Mouse (Mus musculus) telencephalon, adult 2 months (tissue): ENCODE data around the gene Adipoq.
"Not testable (repeated sequence)": the region's sequence is repeated elsewhere in the genome, so short reads cannot be mapped to it uniquely, and the experiment has no call there.

Experiments used
- DNase-seq: peaks from one replicate; pipeline ENCODE4 v3.0.0-alpha.2; 2011; ENCODE audit warnings: low read depth, low spot score

Adipoq gene

DNA sequence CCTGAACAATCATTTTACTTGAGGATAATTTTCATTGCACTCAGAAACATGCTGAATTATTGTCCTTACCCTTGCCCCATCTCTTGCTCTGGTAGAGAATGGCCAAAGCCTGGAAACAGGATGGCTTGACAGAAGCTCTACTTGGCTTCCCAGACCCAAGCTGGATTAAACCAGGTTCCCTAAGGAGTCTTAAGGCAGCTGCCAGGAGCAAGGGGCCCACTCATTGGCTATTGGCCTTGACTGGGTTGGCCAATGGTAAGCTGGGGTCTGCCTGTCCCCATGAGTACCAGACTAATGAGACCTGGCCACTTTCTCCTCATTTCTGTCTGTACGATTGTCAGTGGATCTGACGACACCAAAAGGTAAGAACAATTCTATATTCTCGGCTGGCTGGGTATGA lies at the start of gene Adipoq:
Adipoq (plus strand) TSS at position 257 of the 400 bp plus-strand sequence.
- DNase-seq: no peak

DNA sequence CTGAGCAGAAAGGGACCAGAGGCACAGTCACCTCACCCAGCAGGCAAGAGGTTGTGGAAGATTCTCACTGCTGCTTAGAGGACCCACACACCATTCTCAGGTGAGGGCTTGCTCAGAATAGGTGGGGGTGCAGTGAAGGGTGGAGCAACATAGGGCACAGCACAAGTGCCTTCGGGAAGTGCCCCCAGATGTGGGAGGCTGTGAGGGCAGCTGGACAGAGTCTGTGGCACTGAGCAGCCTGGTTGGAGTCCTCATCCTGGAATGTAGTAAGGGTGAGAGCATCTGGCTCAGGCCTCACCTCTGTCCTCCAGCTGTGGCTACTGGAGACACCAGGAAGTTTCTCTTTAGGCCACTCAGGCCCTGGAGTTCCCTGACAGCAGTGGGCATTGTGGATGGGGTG lies 49.5 kb upstream of the Adipoq start:
- not testable (repeated sequence) for DNase-seq

- peak; percentile 48 for DNase-seq
These were observed 48.8 kb upstream of the Adipoq start for GRCm38 (mm10) chr16:23097290-23098104.

- DNase-seq: not testable (repeated sequence)
These were observed 48.3 kb upstream of the Adipoq start for GRCm38 (mm10) chr16:23098105-23098452.

- DNase-seq: no peak
These were observed 46.7 kb upstream of the Adipoq start for GRCm38 (mm10) chr16:23099632-23100031.

GRCm38 (mm10) chr16:23100099-23100575 lies 46.2 kb upstream of the Adipoq start:
- DNase-seq: no peak

- DNase-seq: no peak
These were observed 45.7 kb upstream of the Adipoq start for GRCm38 (mm10) chr16:23100613-23101012.

DNA sequence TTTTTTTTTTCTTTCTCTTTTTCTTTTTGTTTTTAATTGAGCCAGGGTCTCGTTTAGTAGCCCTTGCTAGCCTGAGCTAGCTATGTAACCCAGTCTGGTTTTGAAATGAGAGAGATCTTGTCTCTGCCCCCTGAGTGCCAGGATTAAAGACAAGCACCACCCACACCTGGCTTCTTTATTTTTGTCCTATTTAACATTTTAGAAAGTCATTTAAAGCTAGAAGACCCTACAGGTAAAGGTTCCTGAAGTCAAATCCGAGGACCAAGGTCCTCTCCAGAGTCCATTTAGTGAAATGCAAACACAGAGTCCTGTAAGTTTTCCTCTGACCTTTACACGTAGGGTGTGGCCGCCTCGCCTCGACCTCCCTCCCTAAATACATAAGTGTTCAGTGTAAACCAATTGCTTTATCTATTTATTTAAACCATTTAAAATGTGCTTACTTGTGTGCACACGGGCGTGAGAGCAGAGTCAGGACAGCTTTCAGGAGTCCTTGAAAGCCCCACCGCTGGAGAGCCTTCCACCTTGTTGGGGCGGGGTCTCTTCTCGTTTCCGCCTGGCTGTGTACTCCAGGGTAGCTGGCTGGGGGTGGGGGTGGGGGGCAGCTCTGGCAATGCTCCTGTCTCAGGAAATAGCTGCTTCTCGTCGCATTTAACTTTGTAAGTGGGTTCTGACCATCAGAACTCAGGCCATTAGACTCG lies 43.8 kb upstream of the Adipoq start:
- no peak for DNase-seq

- no peak for DNase-seq
These were observed 43.1 kb upstream of the Adipoq start for GRCm38 (mm10) chr16:23103038-23103745.

DNA sequence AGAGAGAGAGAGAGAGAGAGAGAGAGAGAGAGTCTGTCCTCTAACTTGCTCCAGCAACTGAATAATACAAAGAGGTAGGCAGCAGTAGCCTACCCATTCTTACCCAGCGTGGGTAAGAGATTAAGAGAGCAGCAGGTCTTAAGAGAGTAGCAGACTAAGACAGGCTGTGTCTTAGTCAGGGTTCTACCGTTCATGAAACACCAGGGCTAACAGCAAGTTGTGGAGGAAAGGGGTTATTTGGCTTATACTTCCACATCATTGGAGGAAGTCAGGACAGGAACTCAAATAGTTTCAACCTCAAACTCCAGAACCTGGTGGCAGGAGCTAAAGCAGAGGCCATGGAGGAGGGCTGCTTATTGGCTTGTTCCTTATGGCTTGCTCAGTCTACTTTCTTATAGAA lies 42.5 kb upstream of the Adipoq start:
- DNase-seq: no peak

GRCm38 (mm10) chr16:23106121-23106520 lies 40.2 kb upstream of the Adipoq start:
- no peak for DNase-seq

DNA sequence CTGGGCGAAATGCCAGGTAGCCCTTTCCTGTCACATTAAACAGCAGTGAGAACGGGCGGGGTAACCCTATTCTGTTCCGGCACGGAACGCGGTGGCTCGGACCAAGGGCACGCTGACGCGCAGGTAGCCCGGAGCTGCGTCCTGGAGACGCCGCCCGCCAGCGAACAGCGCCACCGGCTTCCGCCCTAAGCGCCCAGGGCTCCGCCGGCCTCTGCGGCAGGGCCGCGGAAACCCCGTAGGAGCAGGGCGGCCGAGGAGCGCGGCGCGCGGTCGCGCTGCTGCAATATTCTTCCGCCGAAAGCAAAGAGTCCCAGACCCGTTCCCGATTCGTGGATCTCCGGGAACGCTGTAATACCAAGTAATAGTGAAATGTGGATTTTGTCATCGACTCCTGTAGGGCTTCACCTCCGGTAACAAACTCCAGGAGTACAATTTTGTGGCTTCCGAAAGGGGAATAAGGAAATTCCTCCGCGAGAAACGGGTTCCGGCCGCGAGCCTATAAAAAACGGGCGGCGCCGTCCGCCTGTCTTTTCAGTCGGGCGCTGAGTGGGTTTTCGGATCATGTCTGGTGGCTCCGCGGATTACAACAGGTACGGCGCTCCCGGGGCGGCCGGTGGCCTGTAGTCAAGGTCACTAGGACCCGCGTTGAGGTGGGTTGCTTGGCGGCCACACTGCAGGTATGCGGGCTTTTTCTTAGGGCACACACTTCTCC lies 38.9 kb upstream of the Adipoq start, which contains the start of gene Eif4a2:
Eif4a2 (plus strand) TSS at position 214 of the 712 bp plus-strand sequence.
- peak; percentile 92 for DNase-seq

- peak; percentile 72 for DNase-seq
These were observed 38.2 kb upstream of the Adipoq start for GRCm38 (mm10) chr16:23107946-23108759.

DNA sequence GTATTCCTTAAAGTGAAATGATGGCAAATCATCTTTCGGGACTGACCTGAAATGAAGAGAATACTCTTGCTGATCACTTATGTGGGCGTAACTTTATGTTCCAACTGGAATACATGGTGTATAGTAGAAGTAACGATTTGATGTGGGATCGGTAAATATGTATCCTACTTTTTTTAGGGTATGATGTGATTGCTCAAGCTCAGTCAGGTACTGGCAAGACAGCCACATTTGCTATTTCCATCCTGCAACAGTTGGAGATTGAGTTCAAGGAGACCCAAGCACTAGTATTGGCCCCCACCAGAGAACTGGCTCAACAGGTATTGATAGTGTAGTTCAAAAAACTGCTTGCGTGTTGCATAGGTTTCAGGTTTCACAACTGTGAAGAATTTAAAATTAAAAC lies 37.4 kb upstream of the Adipoq start:
- DNase-seq: no peak

DNA sequence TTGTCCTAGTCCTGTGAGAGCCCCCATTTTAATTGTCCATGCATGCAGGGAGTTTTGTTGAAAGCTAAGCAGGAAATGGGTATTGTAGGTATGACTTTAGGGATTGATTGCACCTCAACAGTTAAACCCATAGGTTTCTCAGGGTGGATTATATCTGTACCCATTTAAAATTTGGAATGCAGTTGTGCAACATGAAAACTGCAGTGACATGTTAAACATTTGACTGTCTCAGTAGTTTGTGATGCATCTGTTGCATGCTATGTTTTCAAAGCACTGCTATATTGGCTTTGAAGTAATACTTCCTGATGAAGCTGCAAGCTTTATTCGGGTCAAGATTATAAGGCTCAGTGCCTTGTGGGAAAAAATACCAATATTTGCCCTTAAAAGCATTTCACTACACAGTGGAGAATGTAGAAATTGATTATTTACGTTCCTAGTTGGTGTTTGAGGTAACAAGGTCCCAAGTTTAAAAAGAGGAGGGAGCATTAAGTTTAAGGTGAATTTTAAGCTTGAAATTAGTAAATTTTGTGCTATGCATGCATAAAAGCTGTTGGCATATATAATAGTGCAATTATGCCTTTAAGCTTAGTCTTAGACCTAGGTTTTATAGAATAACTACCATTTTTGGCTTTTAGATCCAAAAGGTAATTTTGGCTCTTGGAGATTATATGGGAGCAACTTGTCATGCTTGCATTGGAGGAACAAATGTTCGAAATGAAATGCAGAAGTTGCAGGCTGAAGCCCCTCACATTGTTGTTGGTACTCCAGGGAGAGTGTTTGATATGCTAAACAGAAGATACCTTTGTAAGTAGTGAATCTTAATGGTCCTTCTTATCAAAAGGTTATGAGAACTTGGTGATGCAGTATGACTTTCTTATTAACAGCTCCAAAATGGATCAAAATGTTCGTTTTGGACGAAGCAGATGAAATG lies 36.7 kb upstream of the Adipoq start:
- no peak for DNase-seq

GRCm38 (mm10) chr16:23112348-23112747 lies 34.0 kb upstream of the Adipoq start:
- no peak for DNase-seq

GRCm38 (mm10) chr16:23112861-23113435 lies 33.4 kb upstream of the Adipoq start:
- no peak for DNase-seq

GRCm38 (mm10) chr16:23113903-23114302 lies 32.4 kb upstream of the Adipoq start:
- no peak for DNase-seq
